Mouse (Mus musculus) splenic B cell, adult 2 months (primary cell): ENCODE measurements around the gene Olfr1371.

ENCODE experiments used
- DNase-seq: peaks from one replicate; pipeline ENCODE4 v3.0.0-alpha.2; 2011; ENCODE audit warnings: low read depth, low spot score
- H3K27me3 ChIP-seq: 2 replicates; pipeline ENCODE4 v1.6.1; 2012; ENCODE audit warnings: mild to moderate bottlenecking, low read length, moderate library complexity, mixed read lengths; ENCODE audit not compliant: control insufficient read depth, poor library complexity, insufficient read depth, severe bottlenecking
- H3K36me3 ChIP-seq: 2 replicates; pipeline ENCODE4 v1.6.1; 2012; ENCODE audit warnings: mild to moderate bottlenecking, low read length, moderate library complexity, mixed read lengths; ENCODE audit not compliant: control insufficient read depth, poor library complexity, insufficient read depth, severe bottlenecking

The Olfr1371 gene

GRCm38 (mm10) chr11:52213887-52214286, at the start of gene Olfr1371:
Gene Olfr1371 (minus strand): TSS chr11:52213987.
- DNase-seq: no peak
- Histone ChIP-seq H3K27me3 (no peaks in the 10 kb centered on the region), H3K36me3 (no peaks in the 10 kb centered on the region)

- no peak for DNase-seq
- Histone ChIP-seq H3K36me3 (no peaks in the 10 kb centered on the region), H3K27me3 (no peaks in the 10 kb centered on the region)
Measured at GRCm38 (mm10) chr11:52262338-52262737, 48.6 kb upstream of the Olfr1371 start.

- Histone ChIP-seq H3K27me3 (no peaks in the 10 kb centered on the region), H3K36me3 (no peaks in the 10 kb centered on the region)
- DNase-seq: peak; percentile 54
Measured at GRCm38 (mm10) chr11:52261937-52262336, 48.1 kb upstream of the Olfr1371 start.

GRCm38 (mm10) chr11:52260878-52261277, 47.1 kb upstream of the Olfr1371 start:
- Histone ChIP-seq H3K36me3 (no peaks in the 10 kb centered on the region), H3K27me3 (no peaks in the 10 kb centered on the region)
- no peak for DNase-seq

- DNase-seq: no peak
Measured at GRCm38 (mm10) chr11:52258711-52259110, 44.9 kb upstream of the Olfr1371 start.

GRCm38 (mm10) chr11:52257376-52257775, 43.6 kb upstream of the Olfr1371 start:
- Histone ChIP-seq H3K36me3 (no peaks in the 10 kb centered on the region), H3K27me3 (no peaks in the 10 kb centered on the region)
- no peak for DNase-seq

More at GRCm38 (mm10) chr11:52258711-52259110, 44.9 kb upstream of the Olfr1371 start:
- Histone ChIP-seq H3K36me3 (no peaks in the 10 kb centered on the region), H3K27me3 (no peaks in the 10 kb centered on the region)

GRCm38 (mm10) chr11:52255077-52255476, 41.3 kb upstream of the Olfr1371 start:
- Histone ChIP-seq H3K36me3 (no peaks in the 10 kb centered on the region), H3K27me3 (no peaks in the 10 kb centered on the region)
- DNase-seq: no peak

GRCm38 (mm10) chr11:52253674-52254375, 40.0 kb upstream of the Olfr1371 start:
- Histone ChIP-seq H3K36me3 (no peaks in the 10 kb centered on the region), H3K27me3 (no peaks in the 10 kb centered on the region)
- DNase-seq: peak; percentile 68

- no peaks in the 10 kb centered on the region for H3K36me3 ChIP-seq
Measured at GRCm38 (mm10) chr11:52252692-52253091, 38.9 kb upstream of the Olfr1371 start.

GRCm38 (mm10) chr11:52251770-52252169, 38.0 kb upstream of the Olfr1371 start:
- H3K27me3 ChIP-seq: no peaks in the 10 kb centered on the region
- peaks cover 3% of the 10 kb centered on the region for H3K36me3 ChIP-seq
- DNase-seq: no peak

More at GRCm38 (mm10) chr11:52252692-52253091, 38.9 kb upstream of the Olfr1371 start:
- H3K27me3 ChIP-seq: no peaks in the 10 kb centered on the region
- no peak for DNase-seq

- no peak for DNase-seq
- peaks cover 5% of the 10 kb centered on the region for H3K36me3 ChIP-seq
- no peaks in the 10 kb centered on the region for H3K27me3 ChIP-seq
Measured at GRCm38 (mm10) chr11:52249452-52249851, 35.7 kb upstream of the Olfr1371 start.

- H3K36me3 ChIP-seq: peaks cover 10% of the 10 kb centered on the region; the same call in 1 of the 2 replicates
- no peaks in the 10 kb centered on the region for H3K27me3 ChIP-seq
- DNase-seq: no peak
Measured at GRCm38 (mm10) chr11:52240898-52241542, 27.2 kb upstream of the Olfr1371 start.

- H3K36me3 ChIP-seq: peaks cover 4% of the 10 kb centered on the region; the same call in 1 of the 2 replicates
- DNase-seq: no peak
- H3K27me3 ChIP-seq: no peaks in the 10 kb centered on the region
Measured at GRCm38 (mm10) chr11:52234509-52234908, 20.7 kb upstream of the Olfr1371 start.

- Histone ChIP-seq H3K27me3 (no peaks in the 10 kb centered on the region), H3K36me3 (peaks cover 4% of the 10 kb centered on the region; the same call in 1 of the 2 replicates)
- no peak for DNase-seq
Measured at GRCm38 (mm10) chr11:52233906-52234305, 20.1 kb upstream of the Olfr1371 start.

GRCm38 (mm10) chr11:52233043-52233653, 19.4 kb upstream of the Olfr1371 start:
- no peaks in the 10 kb centered on the region for H3K27me3 ChIP-seq
- H3K36me3 ChIP-seq: peaks cover 4% of the 10 kb centered on the region; the same call in 1 of the 2 replicates
- DNase-seq: no peak
